Mouse (Mus musculus) left cerebral cortex, postnatal 36 days (tissue): ENCODE results near the gene Hhat. TPM values are rescaled to one million over a fixed set of nuclear protein-coding genes. Genes with fewer than 3 reads are reported as not detected.

Source experiments
- DNase-seq, 2 experiments: peaks; one replicate each; pipeline ENCODE4 v3.0.0; 2021 to 2022; ENCODE audit warnings: low spot score in 2 of 2, mixed read lengths in 1 of 2
- intact Hi-C: fragments of 180-260 bp; cut with DNase I; formaldehyde crosslinking; loops from one replicate; pipeline ENCODE4 v1.15.1; 2025
- total RNA-seq, 2 experiments: library from RNA; stranded (reverse); gene quantifications; 2 replicates each; pipeline ENCODE4 v1.2.3; 2021

Gene Hhat
- total RNA-seq, 2 experiments from 2014 or later: 1.2 to 2.3 TPM

GRCm38 (mm10) chr1:192463732-192464131 is 307.3 kb downstream of the Hhat start:
- DNase-seq: no peak
- intact Hi-C loops: no loop called here

GRCm38 (mm10) chr1:192457526-192458206 is 313.4 kb downstream of the Hhat start:
- DNase-seq: no peak
- intact Hi-C loops: no loop called here

- intact Hi-C loops: no loop called here
Measured at GRCm38 (mm10) chr1:192457037-192457436, 314.0 kb downstream of the Hhat start.

GRCm38 (mm10) chr1:192454981-192455380 is 316.0 kb downstream of the Hhat start:
- intact Hi-C loops: no loop called here
- no peak for DNase-seq

More at GRCm38 (mm10) chr1:192457037-192457436, 314.0 kb downstream of the Hhat start:
- no peak for DNase-seq

GRCm38 (mm10) chr1:192454501-192454900 is 316.5 kb downstream of the Hhat start:
- DNase-seq: no peak
- intact Hi-C loops: no loop called here

- intact Hi-C loops: no loop called here
- DNase-seq: peak in 1 of 2 experiments; percentile 26
Measured at GRCm38 (mm10) chr1:192451722-192452121, 319.3 kb downstream of the Hhat start.

GRCm38 (mm10) chr1:192450425-192450824 is 320.6 kb downstream of the Hhat start:
- intact Hi-C loops: no loop called here

GRCm38 (mm10) chr1:192449572-192450351 is 321.3 kb downstream of the Hhat start:
- no peak for DNase-seq
- intact Hi-C loops: no loop called here

More at GRCm38 (mm10) chr1:192450425-192450824, 320.6 kb downstream of the Hhat start:
- DNase-seq: no peak

GRCm38 (mm10) chr1:192448512-192448911 is 322.5 kb downstream of the Hhat start:
- intact Hi-C loops: no loop called here
- DNase-seq: no peak

GRCm38 (mm10) chr1:192447666-192448065 is 323.4 kb downstream of the Hhat start:
- intact Hi-C loops: no loop called here
- DNase-seq: no peak

Other genes starting within 250 kb of the Hhat start
- gene Sertad4, start 84.5 kb upstream of the Hhat start, total RNA-seq: 10 to 100 TPM; 11.1 to 17.6 TPM